Mouse (Mus musculus) heart, postnatal 10 days (tissue): ENCODE measurements around the gene Nup155. TPM values are rescaled to one million over a fixed set of nuclear protein-coding genes. Genes with fewer than 3 reads are reported as not detected.
"Not testable (repeated sequence)": the region's sequence is repeated elsewhere in the genome, so short reads cannot be mapped to it uniquely, and the experiment has no call there.

Experiments used
- DNase-seq, 2 experiments: peaks; one replicate each; pipeline ENCODE4 v3.0.0; 2021
- intact Hi-C: fragments of 180-260 bp; cut with DNase I; formaldehyde crosslinking; loops from one replicate; pipeline ENCODE4 v1.15.1; 2025
- total RNA-seq, 2 experiments: library from RNA; stranded (reverse); gene quantifications; 2 replicates each; pipeline ENCODE4 v1.2.3; 2021

Gene Nup155
- total RNA-seq: 10 to 100 TPM; 15.9 to 19.7 TPM

DNA sequence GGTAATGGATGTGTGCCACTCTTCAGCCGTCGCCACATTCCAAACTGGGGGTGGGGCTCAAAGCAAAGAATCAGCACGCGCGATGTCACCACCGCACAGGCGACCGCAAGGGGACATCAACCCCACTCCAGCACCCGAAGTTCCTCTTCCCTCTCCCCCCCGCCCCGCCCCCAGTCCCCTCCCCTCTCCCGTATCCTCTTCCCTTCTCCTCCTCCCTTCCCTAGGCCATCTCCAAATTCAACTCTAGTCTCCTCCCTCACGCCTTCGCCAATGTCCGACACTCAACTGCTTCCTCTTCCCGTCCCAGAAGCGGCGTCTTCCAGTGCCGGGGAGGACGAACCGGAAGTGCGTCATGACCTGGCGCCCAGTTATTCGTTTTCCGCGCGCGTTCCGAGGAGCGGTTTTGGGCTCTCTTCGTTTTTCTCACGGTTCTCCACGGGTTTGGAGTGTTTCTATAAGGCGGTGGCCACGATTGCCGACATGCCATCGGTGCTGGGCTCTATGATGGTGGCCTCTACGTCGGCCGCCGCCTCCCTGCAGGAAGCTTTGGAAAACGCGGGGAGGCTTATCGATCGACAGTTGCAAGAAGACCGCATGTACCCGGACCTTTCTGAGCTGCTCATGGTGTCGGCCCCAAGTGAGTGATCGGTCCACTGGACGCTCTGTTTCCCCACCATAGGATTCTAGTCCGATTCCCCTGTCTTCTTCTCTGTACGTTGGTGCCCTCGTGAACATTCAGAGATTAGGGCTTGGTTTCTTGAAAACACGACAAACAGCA lies at the start of gene Nup155:
TSS of gene Nup155 (plus strand) at position 308 of the 778 bp plus-strand sequence.
- intact Hi-C loops: no loop called here
- DNase-seq: peak; percentile 94 to 96

DNA sequence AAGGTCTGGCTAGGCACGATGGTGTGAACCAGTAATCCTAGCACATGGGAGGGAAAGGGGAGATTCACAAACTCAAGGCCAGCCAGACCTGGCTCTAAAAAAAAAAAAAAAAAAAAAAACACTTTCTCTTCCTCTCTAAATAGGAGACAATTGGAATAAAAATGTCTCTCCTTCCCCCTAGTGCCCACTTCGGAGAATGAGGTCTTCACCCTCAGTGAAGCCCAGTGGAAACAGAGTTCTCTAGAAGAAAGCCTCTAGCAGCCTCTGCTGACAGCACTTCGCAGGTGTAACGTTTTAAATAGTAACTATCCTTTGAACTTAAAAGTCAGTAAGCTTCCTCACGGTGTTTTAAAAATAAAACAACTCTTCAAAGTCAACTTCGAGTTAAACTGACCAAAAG lies 43.9 kb upstream of the Nup155 start:
- peak in 1 of 2 experiments; percentile 5 for DNase-seq
- intact Hi-C loops: loop anchor here (10.0 kb wide), 1 partner anchor 600 kb away; no protein-coding TSS in a partner anchor

DNA sequence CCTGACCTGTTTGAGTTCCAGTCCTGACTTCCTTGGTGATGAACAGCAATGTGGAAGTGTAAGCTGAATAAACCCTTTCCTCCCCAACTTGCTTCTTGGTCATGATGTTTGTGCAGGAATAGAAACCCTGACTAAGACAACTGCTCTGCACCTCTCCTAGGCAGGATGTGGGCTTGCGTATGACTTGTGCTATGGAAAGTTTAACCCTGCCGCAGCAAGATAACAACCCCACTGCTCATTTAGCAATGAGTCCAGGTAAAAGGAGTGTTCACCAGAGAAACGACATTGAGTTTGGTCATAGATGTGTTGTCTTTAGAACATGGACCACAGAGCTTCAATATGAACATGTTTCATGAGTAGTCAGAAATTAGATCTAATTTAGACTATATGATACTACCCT lies 35.9 kb upstream of the Nup155 start:
- intact Hi-C loops: not testable (repeated sequence)

DNA sequence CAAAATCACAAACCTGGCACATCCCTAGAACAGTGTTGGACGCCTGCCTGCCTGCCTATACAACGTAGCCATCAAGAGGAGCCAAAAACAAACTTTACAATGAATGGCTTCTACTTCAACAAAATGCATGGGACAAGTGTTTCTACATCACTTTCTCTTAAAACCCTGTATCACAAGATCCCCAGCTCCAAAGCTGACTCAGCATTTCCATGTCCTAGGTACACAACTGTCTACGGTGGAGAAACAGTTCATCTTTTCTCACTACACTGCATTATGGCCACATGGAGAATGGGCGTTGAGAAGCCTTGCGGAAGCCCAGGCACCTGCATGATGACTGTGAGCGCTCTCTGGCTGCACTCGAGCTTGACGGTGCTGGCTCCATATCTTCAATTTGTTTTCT lies 26.9 kb upstream of the Nup155 start:
- intact Hi-C loops: no loop called here
- no peak for DNase-seq

More for the DNA sequence above, 35.9 kb upstream of the Nup155 start:
- DNase-seq: not testable (repeated sequence)

DNA sequence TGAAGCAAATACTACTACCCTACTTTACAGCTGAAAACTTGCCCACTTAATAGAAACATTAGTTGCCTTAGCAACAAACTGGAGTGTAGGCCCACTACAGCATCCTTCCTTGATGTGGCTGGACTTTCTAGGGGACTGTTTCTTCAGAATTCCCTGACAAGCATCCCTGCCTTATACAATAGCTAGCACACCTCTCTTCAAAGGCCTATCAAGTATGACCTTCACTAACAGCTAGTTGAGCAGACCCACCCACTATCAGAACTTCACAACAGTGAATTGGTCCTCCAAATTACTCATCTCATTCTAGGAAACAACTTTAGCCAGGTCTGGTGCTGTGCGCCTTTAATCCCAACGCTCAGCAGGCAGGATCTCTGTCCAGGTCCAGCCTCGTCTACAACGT lies 21.8 kb upstream of the Nup155 start:
- intact Hi-C loops: no loop called here

DNA sequence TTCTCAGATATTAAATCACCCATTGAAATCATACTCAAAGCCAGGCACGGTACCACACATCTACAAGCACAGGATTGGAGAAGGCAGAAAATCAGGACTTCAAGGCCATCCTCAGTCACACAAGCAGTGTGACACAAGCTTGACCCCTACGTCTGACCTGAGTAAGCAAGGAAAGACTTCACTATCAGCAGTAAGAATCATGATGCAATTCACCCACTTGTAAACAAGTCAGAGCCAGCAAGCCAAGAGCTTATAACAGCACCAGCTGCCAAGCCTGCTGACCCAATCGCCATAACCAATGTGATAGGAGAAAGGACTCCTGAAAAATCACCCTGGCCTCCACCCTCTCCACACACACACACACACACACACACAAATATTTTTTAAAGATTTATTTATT lies 20.4 kb upstream of the Nup155 start:
- intact Hi-C loops: no loop called here
- no peak for DNase-seq

More for the DNA sequence above, 21.8 kb upstream of the Nup155 start:
- no peak for DNase-seq

DNA sequence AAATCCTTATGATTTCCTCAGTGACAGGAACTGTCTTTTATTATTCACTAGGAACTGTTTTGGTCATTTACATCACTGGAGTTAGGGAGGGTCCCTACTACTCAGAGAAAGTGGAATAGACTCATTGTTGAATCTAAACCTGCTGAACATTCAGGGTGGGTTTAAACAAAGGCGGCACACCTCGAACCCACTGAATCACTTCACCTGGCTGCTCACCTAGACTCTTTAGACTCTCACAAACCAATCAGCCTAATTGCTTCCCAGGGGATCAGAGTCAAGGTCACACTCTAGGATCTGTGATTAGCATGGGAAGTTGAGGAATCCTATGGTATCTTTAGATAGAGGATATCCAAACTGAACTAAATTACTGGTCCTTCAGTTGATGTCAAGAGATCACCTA lies 18.4 kb upstream of the Nup155 start:
- DNase-seq: no peak
- intact Hi-C loops: no loop called here

DNA sequence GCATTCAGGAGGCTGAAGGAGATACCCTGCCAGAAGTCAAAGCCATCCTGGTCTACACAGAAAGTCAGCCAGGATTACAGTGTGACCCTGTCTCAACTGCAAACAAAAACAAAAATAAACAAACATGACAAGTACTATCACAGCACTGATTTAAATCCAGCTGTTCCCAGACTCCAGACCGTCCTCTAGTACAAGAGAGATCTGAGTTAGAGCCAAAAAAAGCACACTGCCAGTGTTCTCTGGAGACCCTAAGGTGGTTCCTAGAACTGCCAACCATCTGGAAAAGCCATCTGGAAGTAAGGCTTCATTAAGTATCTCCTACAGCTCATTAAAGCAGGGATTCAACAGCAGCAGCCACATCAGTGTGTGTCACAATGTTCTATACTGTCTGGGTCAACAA lies 16.4 kb upstream of the Nup155 start:
- DNase-seq, intact Hi-C loops: not testable (repeated sequence)

DNA sequence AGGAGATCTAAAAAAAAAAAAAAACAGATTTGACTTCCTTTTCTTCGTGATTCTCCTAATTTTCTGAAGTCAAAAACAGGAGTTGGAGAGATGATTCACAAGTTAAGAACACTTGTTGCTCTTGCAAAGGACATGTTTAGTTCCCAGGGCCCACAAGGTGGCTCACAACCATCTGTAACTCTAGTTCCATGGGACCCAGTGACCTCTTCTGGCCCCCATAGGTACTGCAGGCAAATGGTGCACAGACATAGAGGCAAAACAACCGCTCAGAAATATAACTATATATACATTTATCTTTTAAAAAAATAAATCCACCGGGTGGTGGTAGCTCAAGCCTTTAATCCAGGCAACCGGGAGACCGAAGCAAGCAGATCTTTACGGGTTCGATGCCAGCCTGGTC lies 11.2 kb upstream of the Nup155 start:
- intact Hi-C loops: loop anchor here (5.0 kb wide), 1 partner anchor 636 kb away; no protein-coding TSS in a partner anchor
- DNase-seq: peak; percentile 39 to 71

DNA sequence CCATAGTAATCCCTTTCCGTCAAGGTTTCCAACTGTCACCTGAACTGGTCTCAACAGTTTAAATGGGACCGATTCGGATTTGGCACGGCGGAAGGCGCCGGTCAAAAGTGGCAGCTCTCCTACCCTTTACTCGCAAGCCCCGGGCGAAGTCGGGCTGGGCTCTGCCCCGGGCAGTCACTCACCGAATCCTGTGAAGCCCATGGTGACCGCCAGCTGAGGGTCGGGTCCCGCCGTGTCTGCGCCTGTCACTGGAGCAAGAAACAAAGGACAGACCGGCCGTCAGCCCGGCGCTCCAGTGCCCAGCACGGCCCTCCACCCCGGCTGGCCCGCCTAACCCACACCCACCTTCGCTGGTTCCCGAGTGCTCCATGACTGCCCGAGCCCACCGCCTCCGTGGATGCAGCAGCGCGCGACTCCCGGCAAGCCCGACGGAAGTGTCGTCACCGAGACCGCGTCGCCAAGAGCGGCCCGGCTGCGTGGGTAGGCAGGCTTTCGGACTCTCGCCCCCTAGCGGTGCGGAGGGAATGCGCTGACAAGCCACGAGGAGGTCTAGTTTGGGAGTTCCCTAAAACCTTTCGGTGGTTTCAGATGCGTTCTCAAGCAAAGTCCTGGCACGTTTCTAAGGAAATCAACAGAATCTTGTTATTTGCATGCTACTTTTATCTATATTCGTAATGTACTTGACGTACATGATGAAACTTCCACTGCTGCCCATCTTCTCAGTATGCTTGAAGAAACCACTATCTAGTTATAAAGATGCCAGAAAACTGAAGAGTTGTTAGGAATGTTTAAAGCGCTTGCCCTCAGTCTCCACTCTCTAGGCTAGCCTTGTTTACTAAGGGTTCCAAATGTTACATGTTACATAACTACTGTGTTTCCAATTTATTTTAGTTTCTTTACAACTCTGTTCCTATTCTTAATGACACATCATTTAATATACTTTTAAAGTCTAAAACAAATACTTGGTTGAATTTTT lies 10.0 kb upstream of the Nup155 start, which contains the start of gene Wdr70:
TSS of gene Wdr70 (minus strand) at position 436 of the 976 bp plus-strand sequence.
- intact Hi-C loops: loop anchor here (5.0 kb wide), 1 partner anchor 637 kb away; no protein-coding TSS in a partner anchor
- peak; percentile 97 to 99 for DNase-seq

DNA sequence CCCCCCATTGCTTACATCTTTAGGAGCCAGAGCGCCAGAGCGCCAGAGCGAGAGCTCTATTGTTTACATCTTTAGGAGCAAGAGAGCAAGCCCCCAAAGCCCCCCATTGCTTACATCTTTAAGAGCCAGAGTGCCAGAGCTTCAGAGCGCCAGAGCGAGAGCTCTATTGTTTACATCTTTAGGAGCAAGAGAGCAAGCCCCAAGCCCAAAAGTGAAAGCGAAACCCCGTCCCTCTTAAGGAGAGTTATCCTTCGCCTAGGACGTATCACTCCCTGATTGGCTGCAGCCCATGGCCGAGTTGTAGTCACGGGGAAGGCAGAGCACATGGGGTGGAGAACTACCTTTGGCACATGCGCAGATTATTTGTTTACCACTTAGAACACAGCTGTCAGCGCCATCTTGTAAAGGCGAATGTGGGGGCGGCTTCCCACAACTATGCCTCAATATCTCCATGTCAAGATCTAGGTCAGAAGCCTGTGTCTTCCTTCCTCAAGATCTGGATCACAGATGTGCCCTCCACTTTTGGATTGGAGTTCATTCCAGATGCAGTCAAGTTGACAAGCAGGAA lies 7.0 kb upstream of the Nup155 start:
- DNase-seq, intact Hi-C loops: not testable (repeated sequence)

DNA sequence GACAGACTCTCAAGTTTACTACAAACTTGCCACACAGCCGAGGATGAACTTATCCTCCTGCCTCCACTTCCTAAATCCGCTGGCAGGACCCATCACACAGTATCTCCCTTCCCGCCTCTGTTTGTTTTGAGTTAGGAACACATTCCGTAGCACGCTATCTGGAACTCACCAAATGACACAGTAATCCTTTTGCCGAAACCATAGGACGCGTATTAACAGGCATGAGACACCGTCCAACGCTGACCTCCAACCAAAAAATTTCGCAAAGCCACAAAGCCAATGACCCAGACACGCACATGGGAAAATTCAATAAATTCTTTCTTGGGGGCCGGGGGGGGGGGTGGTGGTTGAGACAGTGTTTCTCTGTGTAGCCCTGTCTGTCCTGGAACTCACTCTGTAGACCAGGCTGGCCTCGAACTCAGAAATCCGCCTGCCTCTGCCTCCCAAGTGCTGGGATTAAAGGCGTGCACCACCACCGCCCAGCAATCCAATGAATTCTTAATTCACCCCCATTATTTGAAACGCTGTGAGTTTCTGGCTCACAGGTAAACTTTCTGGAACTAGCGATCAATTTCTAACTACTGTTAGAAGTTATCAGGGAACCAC lies 610 bp upstream of the Nup155 start:
- DNase-seq: peak in 1 of 2 experiments; percentile 7
- intact Hi-C loops: no loop called here

DNA sequence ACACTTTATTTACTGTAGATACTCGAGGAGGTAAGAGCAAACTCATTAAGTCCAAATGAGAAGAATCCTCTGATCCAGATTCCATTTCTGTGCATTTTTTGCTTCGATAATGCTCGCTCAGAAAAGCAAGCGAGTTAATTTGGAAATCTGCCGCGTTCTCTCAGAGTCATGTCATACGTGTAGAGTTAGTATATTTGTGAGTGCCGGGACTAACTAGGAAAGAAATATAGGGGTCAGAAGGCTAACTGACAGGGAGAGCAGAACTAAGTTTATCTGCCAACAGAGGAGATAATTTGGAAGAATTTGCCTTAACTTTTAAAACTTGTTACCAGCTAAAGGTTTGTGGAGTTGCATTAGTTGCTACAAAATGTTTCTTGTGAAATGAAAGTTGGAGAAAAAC lies 709 bp downstream of the Nup155 start:
- intact Hi-C loops: no loop called here
- no peak for DNase-seq

DNA sequence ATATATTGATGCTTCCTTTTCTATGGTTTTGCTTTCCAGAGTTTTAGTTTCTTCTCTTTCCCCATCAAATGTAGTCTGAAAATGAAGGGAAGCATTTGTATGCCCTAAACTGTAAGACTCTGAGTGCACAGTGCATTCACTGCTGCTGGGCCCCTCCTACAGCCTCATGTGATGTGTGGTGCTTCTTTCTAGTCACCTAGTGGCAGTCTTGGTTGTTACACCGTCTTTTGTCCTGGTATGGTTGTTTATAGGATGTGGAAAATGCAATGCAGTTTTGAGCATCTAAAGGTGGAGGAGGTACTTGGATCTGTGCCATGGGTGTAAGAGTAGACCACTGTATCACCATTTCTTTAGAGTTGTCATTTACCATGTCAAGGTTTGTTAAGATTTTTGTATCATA lies 20.2 kb downstream of the Nup155 start:
- intact Hi-C loops: no loop called here
- DNase-seq: no peak

DNA sequence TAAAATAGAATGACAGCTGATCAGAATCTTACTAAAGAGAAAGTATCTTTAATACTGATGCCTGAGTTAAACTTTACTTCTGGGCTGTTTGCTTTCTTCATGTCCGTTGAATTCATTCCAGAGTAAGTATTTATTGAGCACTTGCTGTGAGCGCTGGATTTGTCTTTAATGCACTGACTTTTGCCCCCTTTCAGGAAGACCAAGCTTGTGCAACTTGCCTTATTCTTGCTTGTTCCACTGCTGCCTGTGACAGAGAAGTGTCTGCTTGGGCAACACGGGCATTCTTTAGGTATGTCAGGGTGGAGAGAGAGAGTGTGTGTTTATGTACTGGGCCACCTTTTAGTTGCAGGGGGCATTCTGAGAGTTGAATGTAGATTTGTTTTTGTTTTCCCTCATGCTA lies 22.2 kb downstream of the Nup155 start:
- intact Hi-C loops: no loop called here
- no peak for DNase-seq

DNA sequence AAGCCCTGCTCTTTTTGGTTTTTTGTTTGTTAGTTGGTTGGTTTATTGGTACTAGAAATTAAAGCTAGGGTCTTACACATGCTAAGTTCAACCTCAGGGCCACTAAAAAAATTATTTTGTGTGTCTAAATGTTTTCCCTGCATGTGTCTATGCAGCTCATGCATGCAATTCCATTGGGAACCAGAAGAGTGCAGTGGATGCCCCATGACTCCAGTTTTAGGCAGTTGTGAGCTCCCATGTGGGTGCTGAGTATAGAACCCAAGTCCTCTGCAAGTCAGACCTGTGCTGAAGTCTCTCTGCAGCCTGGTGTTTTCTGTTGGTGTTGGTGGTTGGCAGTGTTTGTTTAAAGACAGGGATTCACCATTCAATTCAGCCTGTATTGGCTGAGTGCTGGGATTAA lies 22.7 kb downstream of the Nup155 start:
- intact Hi-C loops: no loop called here
- DNase-seq: no peak

DNA sequence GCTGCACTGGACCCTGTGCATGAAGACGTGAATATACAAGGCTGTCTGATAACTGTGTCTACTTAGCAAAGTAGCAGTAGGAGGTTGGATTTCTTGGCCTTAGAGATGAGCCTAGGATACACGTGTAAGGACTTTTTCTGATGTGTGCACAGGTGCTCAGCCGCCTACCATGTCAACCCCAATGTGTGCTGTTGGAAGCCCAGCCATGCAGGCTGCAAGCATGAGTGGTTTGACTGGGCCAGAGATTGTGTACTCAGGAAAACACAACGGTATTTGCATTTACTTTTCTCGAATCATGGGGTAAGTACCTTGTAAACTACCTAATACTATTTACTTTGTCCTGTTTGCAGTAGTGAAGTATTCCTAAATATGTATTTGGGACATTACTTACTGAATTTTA lies 26.5 kb downstream of the Nup155 start:
- no peak for DNase-seq
- intact Hi-C loops: no loop called here

DNA sequence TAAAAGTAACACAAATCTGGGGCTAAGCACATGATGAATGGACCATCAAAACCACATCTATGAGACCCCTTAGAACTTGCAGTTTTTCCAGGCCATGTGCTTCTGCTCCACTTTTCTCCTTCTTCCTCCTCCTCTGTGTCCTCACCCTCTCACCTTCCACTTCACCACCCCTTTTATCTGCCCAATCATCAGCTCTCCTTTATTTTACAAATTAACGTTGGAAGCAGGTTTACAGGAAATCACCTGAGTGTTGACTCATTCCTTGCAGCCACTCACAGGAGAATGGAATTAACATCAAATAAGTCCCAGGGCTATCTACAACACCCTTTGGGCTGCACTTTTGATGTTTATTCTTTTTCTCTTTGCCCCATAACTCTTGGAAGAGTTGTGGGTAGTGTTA lies 52.8 kb downstream of the Nup155 start:
- DNase-seq: no peak
- intact Hi-C loops: no loop called here

DNA sequence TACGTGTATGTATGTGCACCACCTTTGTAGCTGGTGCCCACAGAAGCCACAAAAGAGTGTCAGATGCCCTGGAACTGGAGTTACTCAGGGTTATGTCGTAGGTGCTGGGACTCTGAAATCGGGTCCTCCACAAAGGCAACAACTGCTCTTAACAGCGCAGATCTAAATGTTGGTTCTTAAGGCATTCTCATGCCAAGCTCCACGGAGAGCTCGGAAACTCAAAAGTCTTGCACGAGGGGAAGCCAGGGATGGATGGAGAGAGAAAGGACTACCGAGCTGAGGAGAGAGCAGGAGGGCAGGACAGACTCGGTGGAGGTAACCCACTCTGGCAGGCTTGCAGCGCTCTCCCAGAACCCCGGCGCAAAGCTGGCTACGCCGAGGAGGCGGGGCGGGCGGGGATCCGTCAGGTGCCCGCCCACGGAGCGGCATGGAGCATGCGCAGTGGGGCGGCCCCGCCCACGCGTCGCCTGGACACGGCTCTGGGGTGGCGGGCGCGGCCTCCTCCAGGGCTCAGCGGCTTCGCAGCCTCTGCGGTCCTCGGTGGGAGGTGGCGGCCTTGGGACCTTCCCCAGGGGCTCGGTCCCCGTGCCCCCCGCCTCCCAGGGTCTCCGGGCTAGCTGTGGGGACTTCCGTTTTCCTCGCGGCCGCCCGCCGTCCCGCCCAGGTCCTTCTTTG lies 59.7 kb downstream of the Nup155 start, which contains the start of gene Cplane1:
TSS of gene Cplane1 (plus strand) at position 516 of the 675 bp plus-strand sequence.
- intact Hi-C loops: no loop called here
- DNase-seq: peak; percentile 94 to 95

DNA sequence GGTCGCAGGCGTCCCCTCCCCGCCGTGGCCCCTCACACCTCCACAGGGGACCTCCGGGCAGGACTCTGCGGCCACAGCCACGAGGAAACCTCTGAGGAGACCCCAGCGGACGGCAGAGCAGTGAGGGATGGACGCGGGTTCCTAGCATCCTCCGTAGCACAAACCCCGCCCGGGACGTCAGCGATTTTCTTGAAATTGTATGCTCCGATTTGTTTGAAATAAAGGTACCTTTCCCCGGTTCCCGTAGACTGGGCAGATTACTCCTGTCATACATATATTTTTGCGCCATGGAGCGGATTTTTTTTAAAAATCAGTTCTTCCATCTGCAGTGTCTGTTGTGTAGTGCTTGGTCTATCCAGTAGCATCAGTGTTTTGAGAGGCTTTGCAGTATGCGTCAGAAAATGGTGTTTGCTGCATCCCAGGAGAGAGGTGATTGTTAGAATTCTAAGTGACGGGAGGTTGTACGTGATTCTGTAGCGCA lies 60.2 kb downstream of the Nup155 start:
- no peak for DNase-seq
- intact Hi-C loops: no loop called here
